Mouse (Mus musculus) ES-E14 (cell line): Measurements from ENCODE around the gene Cry2.

ENCODE experiments used
- CHD2 ChIP-seq: IDR thresholded peaks from 2 replicates; pipeline ENCODE4 v1.6.1; 2014; ENCODE audit warnings: mild to moderate bottlenecking, low read depth, low read length, inconsistent platforms
- HCFC1 ChIP-seq: IDR thresholded peaks from 2 replicates; pipeline ENCODE4 v1.6.1; 2012; ENCODE audit warnings: low read length, inconsistent platforms, borderline replicate concordance; ENCODE audit not compliant: insufficient read depth
- ZC3H11A ChIP-seq: IDR thresholded peaks from 2 replicates; pipeline ENCODE4 v1.6.1; 2012; ENCODE audit warnings: low read depth, mild to moderate bottlenecking, inconsistent platforms, low read length, borderline replicate concordance

- TF ChIP-seq CHD2, result no peak
- TF ChIP-seq ZC3H11A, result no peak
- no peak for TF ChIP-seq HCFC1
These were observed 9.5 kb upstream of the Cry2 start for GRCm38 (mm10) chr2:92443313-92443712.
